Mouse (Mus musculus) MEL (cell line): ENCODE results near the gene Atxn10. TPM values are rescaled to one million over a fixed set of nuclear protein-coding genes. Genes with fewer than 3 reads are reported as not detected.

Source experiments
- DNase-seq: peaks from one replicate; pipeline ENCODE4 v3.0.0; 2011; ENCODE audit warnings: low read depth, low spot score
- H3K27ac ChIP-seq: 2 replicates; pipeline ENCODE4 v1.5.1; 2012; ENCODE audit warnings: low read depth, mild to moderate bottlenecking, control low read depth, low read length, moderate library complexity; ENCODE audit not compliant: control insufficient read depth
- H3K27me3 ChIP-seq, 2 experiments: fragments of 150-350 bp in 1 of 2; sonication (generic) in 1 of 2; 2 replicates each; pipeline ENCODE4 v1.6.1; 2012; ENCODE audit warnings: low read length in 2 of 2, mild to moderate bottlenecking in 2 of 2, improper control_type of control experiment in 1 of 2, moderate library complexity in 1 of 2; ENCODE audit not compliant: insufficient read depth in 2 of 2, control insufficient read depth in 1 of 2
- H3K36me3 ChIP-seq, 2 experiments: 2 replicates each; pipeline ENCODE4 v1.6.1; 2012 to 2014; ENCODE audit warnings: low read length in 2 of 2, improper control_type of control experiment in 1 of 2, inconsistent platforms in 1 of 2, mild to moderate bottlenecking in 1 of 2; ENCODE audit not compliant: insufficient read depth in 2 of 2, control insufficient read depth in 1 of 2
- H3K4me1 ChIP-seq, 2 experiments: fragments of 150-350 bp in 1 of 2; sonication (generic) in 1 of 2; 2 replicates each; pipeline ENCODE4 v1.6.1; 2012; ENCODE audit warnings: low read length in 2 of 2, improper control_type of control experiment in 1 of 2, mild to moderate bottlenecking in 1 of 2; ENCODE audit not compliant: insufficient read depth in 2 of 2, control insufficient read depth in 1 of 2
- H3K4me3 ChIP-seq, 2 experiments: fragments of 150-350 bp in 1 of 2; sonication (generic) in 1 of 2; 2 replicates each; pipeline ENCODE4 v1.5.1; 2012; ENCODE audit warnings: low read depth in 2 of 2, low read length in 2 of 2, mild to moderate bottlenecking in 2 of 2, moderate library complexity in 2 of 2, control low read depth in 1 of 2, improper control_type of control experiment in 1 of 2; ENCODE audit not compliant: control insufficient read depth in 1 of 2, insufficient read depth in 1 of 2
- H3K79me2 ChIP-seq: 2 replicates; pipeline ENCODE4 v1.6.1; 2012; ENCODE audit warnings: mild to moderate bottlenecking, low read length, moderate library complexity; ENCODE audit not compliant: control insufficient read depth, poor library complexity, insufficient read depth
- H3K9ac ChIP-seq: 2 replicates; pipeline ENCODE4 v1.6.1; 2012; ENCODE audit warnings: low read depth, mild to moderate bottlenecking, control low read depth, low read length, moderate library complexity; ENCODE audit not compliant: control insufficient read depth, poor library complexity, severe bottlenecking
- H3K9me3 ChIP-seq: fragments of 150-350 bp; sonication (generic); replicated peaks from 2 replicates; pipeline ENCODE4 v1.6.1; 2012; ENCODE audit warnings: mild to moderate bottlenecking, low read length, improper control_type of control experiment, moderate library complexity; ENCODE audit not compliant: insufficient read depth
- CTCF ChIP-seq, 3 experiments: IDR thresholded peaks in 2 of 3; conservative IDR thresholded peaks in 1 of 3; 2 replicates each; pipeline ENCODE4 v1.5.1; 2011 to 2012; ENCODE audit warnings: low read length in 3 of 3, low read depth in 2 of 3, mild to moderate bottlenecking in 2 of 3, improper control_type of control experiment in 1 of 3, inconsistent platforms in 1 of 3, mixed read lengths in 1 of 3, moderate library complexity in 1 of 3; ENCODE audit not compliant: control insufficient read depth in 1 of 3, insufficient read depth in 1 of 3, poor library complexity in 1 of 3, severe bottlenecking in 1 of 3
- GATA1 ChIP-seq: IDR thresholded peaks from 2 replicates; pipeline ENCODE4 v1.6.1; 2011; ENCODE audit warnings: low read depth, low read length, improper control_type of control experiment
- MAFK ChIP-seq: IDR thresholded peaks from 2 replicates; pipeline ENCODE4 v1.6.1; 2011; ENCODE audit warnings: low read depth, mild to moderate bottlenecking, low read length, improper control_type of control experiment, borderline replicate concordance
- MAX ChIP-seq: IDR thresholded peaks from 2 replicates; pipeline ENCODE4 v1.6.1; 2011; ENCODE audit warnings: low read length, improper control_type of control experiment
- MYB ChIP-seq: IDR thresholded peaks from 2 replicates; pipeline ENCODE4 v1.6.1; 2011; ENCODE audit warnings: mild to moderate bottlenecking, low read depth, low read length, improper control_type of control experiment
- NELFE ChIP-seq: IDR thresholded peaks from 2 replicates; pipeline ENCODE4 v1.6.1; 2011; ENCODE audit warnings: low read depth, low read length, improper control_type of control experiment
- POLR2AphosphoS2 ChIP-seq: IDR thresholded peaks from 2 replicates; pipeline ENCODE4 v1.6.1; 2011; ENCODE audit warnings: low read length, improper control_type of control experiment
- POLR2AphosphoS5 ChIP-seq: IDR thresholded peaks from 2 replicates; pipeline ENCODE4 v1.6.1; 2012; ENCODE audit warnings: low read depth, borderline replicate concordance, mild to moderate bottlenecking, inconsistent platforms, low read length, moderate library complexity, mixed read lengths
- RAD21 ChIP-seq: IDR thresholded peaks from 2 replicates; pipeline ENCODE4 v1.6.1; 2011; ENCODE audit warnings: mild to moderate bottlenecking, low read depth, low read length, improper control_type of control experiment
- SMC3 ChIP-seq: IDR thresholded peaks from 2 replicates; pipeline ENCODE4 v1.6.1; 2011; ENCODE audit warnings: low read depth, low read length, improper control_type of control experiment
- TAL1 ChIP-seq: IDR thresholded peaks from 2 replicates; pipeline ENCODE4 v1.6.1; 2012; ENCODE audit warnings: mild to moderate bottlenecking, inconsistent platforms, low read length, moderate library complexity, mixed read lengths
- TBP ChIP-seq: IDR thresholded peaks from 2 replicates; pipeline ENCODE4 v1.8.0; 2011; ENCODE audit warnings: low read depth, low read length, improper control_type of control experiment
- USF2 ChIP-seq, 2 experiments: IDR thresholded peaks; 2 replicates each; pipeline ENCODE4 v1.6.1; 2011 to 2012; ENCODE audit warnings: improper control_type of control experiment in 2 of 2, low read length in 2 of 2, borderline replicate concordance in 1 of 2, inconsistent platforms in 1 of 2, low read depth in 1 of 2, mild to moderate bottlenecking in 1 of 2; ENCODE audit not compliant: insufficient read depth in 1 of 2
- ZKSCAN1 ChIP-seq: IDR thresholded peaks from 2 replicates; pipeline ENCODE4 v1.6.1; 2012; ENCODE audit warnings: low read depth, mild to moderate bottlenecking, inconsistent platforms, low read length, improper control_type of control experiment, moderate library complexity
- polyA plus RNA-seq, 2 experiments: library from polyadenylated mRNA; stranded (reverse) in 1 of 2; unstranded in 1 of 2; fragments of >175 nt in 1 of 2; fragments of >200 nt in 1 of 2; gene quantifications; 2 replicates each; pipeline versions ENCODE4 v1.2.1 to v1.2.4; 2012; ENCODE audit warnings: low replicate concordance in 2 of 2, low read depth in 1 of 2; ENCODE audit not compliant: insufficient read length in 2 of 2, insufficient read depth in 1 of 2, missing spikeins in 1 of 2
- total RNA-seq: library from RNA; depleted of rRNA; stranded (reverse); fragments of 300-350 nt; gene quantifications from 2 replicates; pipeline ENCODE4 v1.2.3, GENCODE M21; 2012; rRNA removed

Gene Atxn10
- total RNA-seq, result 24.5 and 28.8 TPM in 2 replicates
- 10 to 100 TPM; 45.0 to 75.6 TPM for polyA plus RNA-seq

GRCm38 (mm10) chr15:85335671-85336300 lies at the start of gene Atxn10:
Atxn10 (plus strand) TSS chr15:85336245.
- peak within 1 kb of the TSS; percentile 70 for H3K27ac ChIP-seq
- no peaks in the 10 kb centered on the region for H3K27me3 ChIP-seq
- peaks cover 17% of the 10 kb centered on the region for H3K79me2 ChIP-seq
- peak within 1 kb of the TSS; percentile 79 to 97 for H3K4me3 ChIP-seq
- H3K4me1 ChIP-seq, result no peaks in the 10 kb centered on the region; a peak in 1 of 4 replicates
- H3K9me3 ChIP-seq, result no peaks in the 10 kb centered on the region
- no peaks in the 10 kb centered on the region; a peak in 1 of 4 replicates for H3K36me3 ChIP-seq
- no peak for TF ChIP-seq GATA1
- no peak for TF ChIP-seq TBP
- no peak for TF ChIP-seq ZKSCAN1
- no peak for TF ChIP-seq CTCF (IDR thresholded peaks at IDR 0.05 in 2 of 3, conservative IDR thresholded peaks at IDR 0.05 in 1 of 3; ENCODE audit: control insufficient read depth in 1 of 3, insufficient read depth in 1 of 3, low read depth in 2 of 3, low read length in 3 of 3, poor library complexity in 1 of 3, severe bottlenecking in 1 of 3)
- no peak for TF ChIP-seq POLR2AphosphoS2
- TF ChIP-seq NELFE, result no peak
- TF ChIP-seq MAFK, result no peak
- TF ChIP-seq USF2 (IDR thresholded peaks at IDR 0.05; ENCODE audit: borderline replicate concordance in 1 of 2, insufficient read depth in 1 of 2, low read depth in 1 of 2, low read length in 2 of 2), result no peak
- TF ChIP-seq TAL1, result no peak
- TF ChIP-seq MYB, result no peak
- H3K9ac ChIP-seq, result peak within 1 kb of the TSS; percentile 87
- peak; percentile 8 for DNase-seq

- Histone ChIP-seq H3K27me3 (no peaks in the 10 kb centered on the region), H3K79me2 (no peaks in the 10 kb centered on the region), H3K27ac (no peak overlapping the region), H3K9me3 (no peaks in the 10 kb centered on the region)
- TF ChIP-seq GATA1, result no peak
- TF ChIP-seq CTCF (IDR thresholded peaks at IDR 0.05 in 2 of 3, conservative IDR thresholded peaks at IDR 0.05 in 1 of 3; ENCODE audit: control insufficient read depth in 1 of 3, insufficient read depth in 1 of 3, low read depth in 2 of 3, low read length in 3 of 3, poor library complexity in 1 of 3, severe bottlenecking in 1 of 3), result peak; percentile 17 to 28 (median 24); a peak in 4 of 6 replicates
- TF ChIP-seq MAX, result no peak
- no peak for TF ChIP-seq RAD21
- no peak for TF ChIP-seq SMC3
- no peak for TF ChIP-seq POLR2AphosphoS5
- TF ChIP-seq, all 39 proteins: peak for 1
- no peak overlapping the region for H3K4me3 ChIP-seq
- no peaks in the 10 kb centered on the region for H3K36me3 ChIP-seq
- no peak overlapping the region for H3K9ac ChIP-seq
- H3K4me1 ChIP-seq, result no peaks in the 10 kb centered on the region
- DNase-seq, result no peak
These were observed 41.4 kb upstream of the Atxn10 start for GRCm38 (mm10) chr15:85294632-85295031.
